Mouse (Mus musculus) kidney, postnatal 4 days (tissue): Measurements from ENCODE around the gene Caskin2.

Source experiments
- DNase-seq, 2 experiments: peaks; one replicate each; pipeline ENCODE4 v3.0.0; 2021; ENCODE audit warnings: mixed read lengths in 2 of 2

Gene Caskin2

DNA sequence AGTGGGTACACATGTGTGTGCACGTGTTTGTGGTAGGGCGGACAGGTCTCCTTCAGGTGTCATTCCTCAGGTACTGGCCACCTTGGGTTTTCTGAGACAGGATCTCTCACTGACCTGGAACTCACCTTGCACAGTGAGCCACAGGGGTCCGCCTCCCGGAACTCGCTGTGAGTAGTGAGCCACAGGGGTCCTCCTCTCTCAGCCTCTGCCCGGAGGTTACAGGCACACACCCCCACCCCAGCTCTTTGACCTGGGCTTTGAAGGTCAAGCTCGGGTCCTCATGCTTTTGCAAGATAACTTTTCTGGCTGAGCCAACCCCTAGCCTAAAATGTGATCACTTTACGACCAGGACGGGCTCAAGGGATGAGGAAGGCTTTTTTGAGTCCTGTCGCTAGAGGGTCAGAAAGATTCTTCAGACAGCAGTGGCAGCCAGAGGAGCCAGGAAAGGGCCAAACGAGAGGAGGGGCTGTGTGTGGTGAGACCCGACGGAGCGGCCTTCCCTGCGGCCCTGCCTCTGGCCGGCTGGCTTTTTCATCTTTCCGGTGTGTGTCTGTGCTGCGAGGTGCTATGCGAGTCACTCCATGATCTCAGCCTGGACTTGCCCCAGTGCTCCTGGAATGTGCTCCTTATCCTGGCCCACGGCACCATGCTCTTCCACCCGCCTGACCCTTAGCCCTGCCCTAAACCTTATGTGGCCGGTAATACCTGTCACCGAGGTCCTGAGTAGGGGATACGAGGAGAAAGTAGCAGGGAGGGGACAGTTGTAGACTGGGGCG, 17.3 kb upstream of the Caskin2 start:
- peak in 1 of 2 experiments; percentile 62 for DNase-seq

DNA sequence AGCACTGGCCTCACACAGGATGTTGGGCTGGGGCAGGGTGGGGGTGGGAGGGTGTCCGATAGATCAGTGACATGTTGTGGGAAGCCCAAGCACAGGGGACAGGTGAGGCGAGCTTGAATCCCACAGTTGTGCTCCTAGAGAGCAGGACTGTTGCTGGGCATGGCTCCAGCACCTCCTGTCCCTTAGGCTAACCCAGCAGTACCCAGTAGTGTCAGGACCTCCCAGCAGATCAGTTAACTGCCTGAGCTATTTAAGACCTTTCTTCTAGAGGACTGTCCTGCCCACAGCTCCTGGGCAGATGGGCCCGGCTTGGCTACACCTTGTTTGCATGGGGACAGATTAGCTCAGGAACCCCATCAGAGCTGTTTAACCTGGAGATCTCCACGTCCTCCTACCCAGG, 15.6 kb upstream of the Caskin2 start:
- no peak for DNase-seq

DNA sequence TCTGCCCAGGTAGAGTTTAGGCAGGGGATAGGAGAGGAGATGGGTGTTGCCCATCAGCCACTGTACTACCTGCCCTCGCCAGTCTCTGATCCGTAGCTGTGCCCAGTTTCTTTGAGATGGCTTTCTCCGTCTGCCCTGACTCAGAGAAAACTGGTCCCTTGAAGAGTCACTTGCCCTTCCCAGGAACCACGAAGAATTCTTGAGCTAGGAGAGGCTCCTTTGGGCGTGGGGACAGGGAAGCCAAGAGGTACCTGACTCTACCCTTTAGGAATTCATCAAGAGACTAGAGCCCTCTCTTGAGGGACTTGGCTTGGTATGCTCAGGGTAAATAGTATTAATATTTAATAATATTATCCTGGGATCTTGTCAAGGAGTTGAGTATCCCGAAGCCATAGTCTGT, 14.2 kb upstream of the Caskin2 start:
- DNase-seq: no peak

DNA sequence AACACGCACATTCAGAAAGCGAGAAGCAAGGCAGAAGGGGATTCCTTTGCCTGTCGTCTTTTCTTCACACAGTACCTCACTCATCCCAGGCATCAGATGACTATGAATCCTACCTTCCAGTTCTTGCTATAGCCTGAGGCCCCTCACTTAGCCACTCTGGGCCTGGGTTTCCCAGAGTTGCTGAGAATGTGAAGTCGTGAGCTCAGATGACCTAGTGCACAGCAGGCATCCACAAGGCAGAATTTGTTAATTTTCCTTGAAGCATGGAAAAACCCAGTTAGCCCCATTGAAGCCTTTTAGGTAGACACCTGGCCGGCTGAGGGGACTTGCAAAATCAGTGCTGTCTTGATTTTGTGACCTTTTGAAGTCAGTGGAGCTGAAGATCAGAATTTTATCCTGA, 13.0 kb upstream of the Caskin2 start:
- no peak for DNase-seq

DNA sequence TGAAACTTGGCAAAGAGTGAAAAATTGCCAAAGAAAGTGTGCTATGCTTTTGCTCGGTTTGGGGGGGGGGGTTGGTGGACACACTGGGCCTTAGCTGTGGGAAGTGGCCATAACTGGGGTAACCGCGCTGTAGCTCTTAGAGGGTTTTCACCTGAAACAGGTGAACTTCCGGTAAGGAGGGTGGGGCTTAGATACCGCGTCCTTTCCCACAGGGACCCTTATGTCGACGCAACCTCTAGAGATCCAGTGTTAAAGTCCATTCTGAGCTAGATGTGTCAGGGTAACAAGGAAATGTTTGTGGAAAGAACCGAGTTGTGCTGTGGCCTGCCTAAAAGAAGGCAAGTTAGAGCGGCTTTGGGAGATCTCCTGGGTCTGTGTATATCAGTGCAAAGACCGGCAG, 11.4 kb upstream of the Caskin2 start:
- DNase-seq: peak in 1 of 2 experiments; percentile 10

DNA sequence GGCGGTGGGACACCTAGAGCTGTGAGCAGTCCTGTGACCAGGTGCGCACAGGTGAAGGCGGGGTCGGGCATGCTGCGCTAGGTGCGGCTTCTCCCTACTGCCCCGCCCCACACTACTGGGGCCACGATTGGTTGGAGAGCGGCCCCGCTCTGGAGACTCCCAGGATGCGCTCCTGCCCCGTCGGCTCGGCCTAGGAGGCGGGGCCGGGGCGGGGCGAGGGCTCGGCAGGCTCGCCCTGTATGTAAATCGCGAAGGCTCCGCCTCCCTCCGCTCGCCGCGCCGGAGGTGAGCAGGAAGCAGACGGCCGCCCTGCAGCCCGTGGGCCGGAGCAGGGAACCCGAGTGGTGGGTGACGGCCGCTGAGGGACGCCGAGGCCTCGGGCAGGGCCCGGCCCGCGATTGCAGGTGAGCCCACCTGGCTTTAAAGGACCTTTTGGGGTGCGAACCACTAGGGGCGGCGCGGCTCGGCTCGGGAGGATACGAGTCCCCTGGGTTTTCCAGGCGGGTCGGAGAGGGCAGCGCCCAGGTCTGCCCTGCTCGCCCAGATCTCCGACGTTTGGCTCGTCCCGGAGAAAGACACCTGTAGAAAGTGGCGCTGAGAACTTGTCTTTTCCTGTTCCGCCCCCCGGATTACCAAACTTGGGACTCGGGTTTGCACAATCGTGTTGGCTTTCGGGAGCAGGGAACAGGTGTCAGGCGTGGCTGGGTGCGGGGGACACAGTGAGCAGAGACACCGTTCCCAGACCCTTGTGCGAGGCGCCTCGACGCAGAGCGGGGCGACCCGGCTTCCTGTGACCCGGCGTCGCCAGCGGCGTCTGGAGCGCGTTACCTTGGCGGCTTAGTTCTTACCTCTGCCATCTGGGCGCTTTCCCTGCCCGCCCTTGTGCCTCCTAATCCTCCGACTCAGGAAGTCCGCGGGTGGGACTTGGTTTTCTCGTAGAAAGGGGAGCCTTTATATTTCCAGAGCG, 10.6 kb upstream of the Caskin2 start, which contains the start of gene Llgl2:
Gene Llgl2, plus strand, starts transcription at position 276 of the 967 bp plus-strand sequence.
- DNase-seq: peak; percentile 94 to 97

DNA sequence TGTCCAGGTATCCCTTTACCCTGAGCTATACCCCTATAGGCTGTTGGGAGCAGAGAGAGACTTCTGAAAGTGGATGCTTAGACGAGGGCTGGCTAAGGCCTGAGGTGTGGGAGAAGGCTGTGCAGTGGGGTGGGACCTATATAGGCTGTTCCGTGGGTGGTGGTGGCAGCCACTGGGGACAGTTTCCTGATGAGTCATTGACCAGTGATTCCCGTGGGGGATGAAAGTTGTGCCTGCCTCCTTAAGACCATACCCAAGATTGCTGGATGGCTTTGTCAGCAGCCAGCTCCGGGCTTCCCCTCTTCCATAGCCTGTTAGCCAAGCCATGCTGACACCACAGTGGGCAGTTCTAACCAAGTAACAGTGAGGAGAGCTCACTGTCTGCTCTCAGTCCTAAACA, 7.6 kb upstream of the Caskin2 start:
- no peak for DNase-seq

DNA sequence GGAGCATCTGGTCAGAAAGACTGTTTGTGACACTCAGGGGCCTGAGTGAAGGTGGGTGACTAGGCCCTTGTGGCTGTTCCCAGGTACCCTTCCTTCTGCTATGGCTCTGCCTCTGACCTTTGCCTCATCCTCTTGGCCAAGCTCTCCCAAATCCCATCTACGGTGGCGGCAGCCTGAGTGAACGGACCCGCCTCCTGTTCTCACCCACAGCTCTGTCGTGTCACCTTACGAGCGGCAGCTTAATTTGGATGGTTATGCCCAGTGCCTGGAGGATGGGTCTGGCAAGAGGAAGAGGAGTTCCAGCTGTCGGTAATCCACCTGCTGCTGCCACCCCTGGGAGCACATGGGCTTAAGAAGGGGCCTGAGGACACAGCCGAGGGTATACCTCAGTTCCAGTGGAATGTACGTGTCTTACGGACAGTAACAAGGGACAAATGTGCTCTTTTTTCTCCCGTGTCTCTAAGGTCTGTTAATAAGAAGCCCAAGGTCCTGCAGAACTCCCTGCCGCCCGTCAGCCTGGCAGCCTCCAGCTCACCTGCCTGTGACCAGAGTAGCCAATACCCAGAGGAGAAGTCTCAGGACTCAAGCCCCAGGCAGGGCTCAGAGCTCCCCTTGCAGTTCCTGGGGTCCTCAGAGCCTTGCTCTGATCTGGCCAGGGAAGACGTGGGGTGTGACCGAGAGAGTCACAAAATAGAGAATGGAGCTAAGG, 6.6 kb upstream of the Caskin2 start:
- DNase-seq: peak in 1 of 2 experiments; percentile 59

DNA sequence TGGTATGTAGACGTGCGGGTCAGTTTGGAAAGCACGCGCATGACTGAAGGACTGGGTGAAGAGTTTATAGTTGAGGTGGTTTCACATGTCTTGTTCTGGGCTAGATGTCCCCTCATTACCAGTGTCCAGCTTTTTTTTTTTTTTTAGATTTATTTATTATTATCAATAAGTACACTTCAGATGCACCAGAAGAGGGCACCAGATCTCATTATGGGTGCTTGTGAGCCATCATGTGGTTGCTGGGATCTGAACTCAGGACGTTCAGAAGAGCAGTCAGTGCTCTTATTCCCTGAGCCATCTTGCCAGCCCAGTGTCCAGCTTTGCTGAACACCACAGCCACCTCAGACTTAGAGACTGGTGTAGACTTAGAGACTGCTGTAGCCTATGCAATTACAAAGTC, 3.9 kb upstream of the Caskin2 start:
- no peak for DNase-seq

DNA sequence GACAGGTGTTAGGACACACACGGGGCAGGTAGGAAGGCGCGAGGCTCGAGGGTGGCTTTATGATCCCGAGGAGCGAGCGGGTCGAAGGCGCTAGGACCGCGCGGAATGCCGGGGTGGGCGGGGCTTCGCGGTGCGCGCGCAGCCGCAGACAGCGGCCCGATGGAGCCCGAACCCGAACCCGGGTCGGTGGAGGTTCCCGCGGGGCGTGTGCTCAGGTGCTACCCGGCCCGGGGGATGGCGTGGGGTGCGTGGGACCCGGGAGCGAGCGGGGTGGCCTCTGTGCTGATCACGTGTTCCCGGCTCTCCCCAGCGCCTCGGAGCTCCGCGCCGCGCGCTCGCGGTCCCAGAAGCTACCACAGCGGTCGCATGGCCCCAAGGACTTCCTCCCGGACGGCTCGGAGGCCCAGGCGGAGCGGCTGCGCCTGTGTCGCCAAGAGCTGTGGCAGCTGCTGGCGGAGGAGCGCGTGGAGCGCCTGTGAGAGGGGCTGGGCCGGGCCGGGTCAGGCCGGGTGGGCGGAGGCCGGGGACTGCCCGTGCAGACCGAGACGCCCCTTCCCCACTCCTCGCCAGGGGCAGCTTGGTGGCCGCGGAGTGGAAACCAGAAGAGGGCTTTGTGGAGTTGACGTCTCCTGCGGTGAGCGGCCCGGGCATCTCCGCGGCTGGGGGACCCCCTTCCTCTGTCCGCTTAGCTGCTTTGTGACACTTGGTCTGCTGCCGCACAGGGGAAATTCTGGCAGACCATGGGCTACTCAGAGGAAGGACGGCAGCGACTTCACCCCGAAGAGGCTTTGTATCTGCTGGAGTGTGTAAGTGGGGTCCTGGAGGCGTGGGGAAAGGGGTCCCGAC, 1.4 kb upstream of the Caskin2 start, which contains the start of gene Tsen54:
Gene Tsen54, plus strand, starts transcription at position 120 of the 846 bp plus-strand sequence.
- peak; percentile 93 to 95 for DNase-seq

DNA sequence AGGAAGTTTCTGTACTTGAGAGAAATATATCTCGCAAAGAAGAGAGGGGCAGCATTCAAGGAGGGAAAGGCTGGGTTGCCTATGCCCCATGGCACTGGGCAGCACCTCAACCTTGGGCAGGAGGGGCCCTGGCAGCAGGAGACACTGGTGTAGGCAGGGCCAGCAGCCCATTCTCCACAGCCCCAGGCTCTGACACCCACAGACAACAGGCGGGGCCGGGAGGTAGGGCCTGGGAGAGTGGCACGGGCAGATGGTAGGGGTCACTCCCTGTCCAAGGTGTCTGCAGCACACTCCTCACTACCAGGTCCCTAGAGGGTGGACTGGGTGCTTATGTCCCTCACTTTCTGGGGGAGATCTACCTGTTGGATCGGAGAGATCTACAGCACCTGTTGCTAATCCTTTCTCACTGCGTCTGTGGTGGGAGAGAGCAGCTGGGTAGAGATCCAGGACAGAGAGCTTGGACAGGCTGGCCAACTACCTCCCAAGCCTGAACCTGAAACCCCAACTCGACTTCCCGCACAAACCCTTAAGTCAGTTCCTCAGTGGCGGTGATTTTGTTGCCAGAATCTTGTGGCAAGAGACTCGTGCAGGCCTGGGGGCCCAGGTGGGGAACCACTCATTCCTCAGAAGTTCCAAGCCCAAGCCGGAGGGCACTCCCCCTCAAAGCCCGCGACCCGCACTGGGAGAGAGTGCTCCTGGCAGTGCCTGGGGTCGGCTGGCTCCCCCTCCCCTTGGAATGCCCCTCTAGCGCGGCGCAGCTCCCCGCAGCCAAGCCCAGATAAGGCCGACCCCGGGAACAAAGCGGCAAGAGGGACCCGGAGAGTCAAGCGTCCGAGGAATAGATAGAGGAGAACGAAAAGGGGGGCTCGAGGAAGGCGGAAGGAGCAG, 662 bp downstream of the Caskin2 start:
- DNase-seq: peak; percentile 51 to 53

DNA sequence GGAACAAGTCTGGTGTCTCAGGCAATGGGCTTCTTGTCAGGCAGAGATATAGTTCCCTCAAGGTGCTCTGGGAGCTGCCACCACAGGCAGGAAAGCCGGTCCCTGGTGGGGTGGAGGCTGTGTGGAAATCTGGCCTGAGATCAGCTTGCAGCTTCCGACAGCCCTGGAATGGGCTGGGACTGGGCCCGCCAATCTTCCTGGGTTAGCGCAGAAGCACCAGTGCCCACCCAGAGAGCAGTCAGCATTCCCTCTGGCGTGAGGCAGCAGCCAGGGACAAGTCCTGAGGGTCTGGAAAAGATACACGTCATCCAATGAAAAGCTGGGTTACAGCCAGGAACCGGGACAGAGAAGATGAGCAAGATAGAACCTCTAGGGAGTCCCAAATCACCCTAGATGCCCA, 1.3 kb downstream of the Caskin2 start:
- peak; percentile 44 to 70 for DNase-seq

DNA sequence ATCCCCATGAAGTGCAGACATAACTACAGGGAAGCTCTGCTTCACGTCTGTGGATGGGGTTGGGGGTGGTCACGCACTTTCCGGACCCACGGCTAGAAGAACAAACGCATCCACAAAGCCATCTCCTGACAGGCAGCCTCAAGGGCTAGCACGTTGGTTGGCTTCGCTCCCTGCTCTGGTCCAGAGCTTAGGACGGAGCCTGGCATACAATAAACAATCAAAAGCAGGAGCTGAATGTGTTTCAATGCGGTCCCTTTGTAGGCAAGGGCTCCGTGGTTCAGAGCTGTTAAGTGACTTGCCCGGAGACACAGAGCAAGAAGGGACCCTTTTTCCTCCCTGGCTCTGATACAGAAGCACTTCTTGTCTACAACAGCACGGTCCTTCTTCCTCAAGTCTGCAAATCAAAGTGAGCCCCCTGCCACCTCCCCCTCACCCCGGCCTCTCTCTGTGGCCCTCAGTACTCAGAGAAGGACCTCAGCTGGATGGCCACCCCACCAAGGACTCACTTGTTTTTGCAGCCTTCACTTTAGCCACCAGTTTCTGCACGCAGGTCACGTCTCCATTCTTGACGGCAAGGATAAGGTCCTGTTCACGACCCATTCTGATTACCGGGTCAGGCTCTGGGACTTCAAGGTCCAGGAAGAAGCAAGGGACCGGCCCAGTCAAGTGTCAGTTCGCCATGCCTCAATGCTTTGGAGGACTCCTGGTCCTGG, 1.9 kb downstream of the Caskin2 start:
- DNase-seq: no peak

DNA sequence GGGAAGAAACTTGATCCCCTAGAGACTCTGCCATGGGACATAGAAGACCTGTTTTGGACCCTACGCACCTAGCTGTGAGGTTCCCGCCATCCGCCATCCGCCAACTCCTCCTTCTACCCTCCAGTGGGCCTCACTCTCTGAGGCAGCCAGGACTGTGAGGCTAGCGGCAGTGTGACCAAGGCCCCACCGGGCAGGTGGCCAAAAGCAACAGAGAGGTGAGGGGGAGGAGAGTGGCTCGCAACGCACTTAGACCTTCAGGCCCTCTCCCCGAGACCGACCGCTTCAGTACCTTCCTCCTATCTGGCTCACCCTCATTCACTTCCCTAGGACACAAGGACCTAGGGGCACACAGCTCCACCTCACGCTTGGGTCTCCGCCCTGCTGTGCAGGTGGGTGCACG, 3.1 kb downstream of the Caskin2 start:
- DNase-seq: peak; percentile 81 to 87

DNA sequence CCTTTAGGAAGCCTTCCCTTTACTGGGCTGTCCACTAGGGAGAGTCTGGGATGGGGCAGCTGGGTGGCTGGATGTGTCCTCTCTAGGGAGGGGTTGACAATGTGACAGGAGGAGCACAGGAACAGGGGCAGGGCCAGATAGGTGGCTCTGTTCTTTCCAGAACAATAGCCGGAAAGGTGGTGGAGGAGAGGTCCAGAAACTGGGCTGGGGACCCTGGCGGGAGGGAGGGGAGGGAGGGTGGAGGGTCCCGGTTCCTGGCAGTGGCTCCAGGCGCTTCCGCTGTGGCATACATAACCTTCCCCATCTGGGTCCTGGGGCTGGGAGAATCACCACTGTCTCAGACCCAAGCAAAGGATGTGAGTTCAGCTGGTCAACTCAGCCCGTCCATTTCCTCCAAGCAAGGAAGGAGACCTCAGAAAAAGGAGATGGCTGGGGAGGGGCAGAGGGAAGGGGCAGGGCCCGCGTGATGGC, 4.1 kb downstream of the Caskin2 start:
- DNase-seq: peak; percentile 46 to 67

DNA sequence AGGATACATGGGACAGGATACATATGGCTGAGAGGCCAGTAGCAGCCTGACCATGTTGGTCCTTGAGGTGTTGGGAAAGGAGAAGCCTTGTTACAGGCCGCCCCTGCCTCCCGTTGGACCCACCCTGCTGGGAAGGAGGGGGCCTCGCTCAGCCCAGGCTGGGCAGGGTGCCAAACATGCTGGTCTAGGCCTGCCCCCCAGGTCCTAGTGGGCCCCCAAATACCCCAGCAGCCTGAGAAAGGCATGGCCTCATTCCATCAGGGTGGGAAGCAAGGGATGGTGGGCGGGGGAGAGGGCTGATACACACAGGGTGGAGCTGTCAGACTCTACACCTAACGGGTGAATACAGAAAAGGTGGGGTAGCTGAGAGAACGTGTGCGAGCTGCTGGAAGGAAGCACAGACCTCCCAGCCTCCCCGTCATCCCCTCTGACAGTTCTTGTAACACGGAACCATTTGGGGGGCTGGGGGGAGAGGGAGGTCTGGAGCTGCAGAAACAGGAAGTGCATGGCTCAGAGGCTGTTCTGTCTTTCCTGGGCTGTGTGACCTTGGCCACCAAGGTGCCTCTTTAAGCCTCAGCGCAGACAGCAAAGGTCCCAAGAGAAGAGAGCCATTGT, 4.6 kb downstream of the Caskin2 start:
- DNase-seq: peak; percentile 68 to 75

DNA sequence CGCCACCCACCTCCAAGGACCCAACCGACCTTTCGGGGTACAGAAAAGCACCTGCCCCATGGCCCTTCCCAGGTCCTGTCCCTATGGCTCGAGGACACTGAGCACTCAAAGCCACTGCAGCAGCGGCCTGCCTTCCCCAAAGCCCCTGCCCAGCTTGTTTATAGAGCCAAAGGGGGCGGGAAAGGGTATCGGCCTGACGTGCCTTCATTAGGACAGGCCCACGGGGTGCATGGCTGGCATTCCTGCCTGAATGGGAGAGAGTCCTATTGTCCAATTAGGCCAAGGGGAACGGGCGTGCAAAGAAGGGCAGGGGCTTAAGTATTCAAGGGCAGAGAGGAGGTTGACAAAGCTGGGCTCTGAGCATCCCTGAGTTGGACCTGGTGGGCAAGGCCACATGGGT, 5.5 kb downstream of the Caskin2 start:
- DNase-seq: no peak

DNA sequence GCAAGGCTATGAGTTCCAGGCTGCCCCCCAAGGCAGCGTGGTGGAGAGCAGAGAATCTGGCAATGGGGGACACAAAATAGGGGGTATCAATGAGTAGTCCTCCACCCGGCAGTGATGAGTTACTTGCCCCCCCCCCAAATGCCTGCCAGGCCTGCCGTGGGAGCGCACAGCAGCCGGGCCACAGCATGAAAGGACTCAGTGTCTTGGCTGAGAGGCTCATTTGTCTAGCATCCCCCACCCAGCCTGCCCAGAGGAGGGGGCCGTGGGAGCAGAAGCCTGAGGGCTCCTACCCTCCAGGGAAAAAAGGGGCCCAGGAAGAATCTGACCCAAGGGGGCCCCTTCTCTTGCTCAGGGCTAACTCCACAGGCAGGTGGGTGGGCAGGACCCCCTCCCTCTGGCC, 6.1 kb downstream of the Caskin2 start:
- no peak for DNase-seq

DNA sequence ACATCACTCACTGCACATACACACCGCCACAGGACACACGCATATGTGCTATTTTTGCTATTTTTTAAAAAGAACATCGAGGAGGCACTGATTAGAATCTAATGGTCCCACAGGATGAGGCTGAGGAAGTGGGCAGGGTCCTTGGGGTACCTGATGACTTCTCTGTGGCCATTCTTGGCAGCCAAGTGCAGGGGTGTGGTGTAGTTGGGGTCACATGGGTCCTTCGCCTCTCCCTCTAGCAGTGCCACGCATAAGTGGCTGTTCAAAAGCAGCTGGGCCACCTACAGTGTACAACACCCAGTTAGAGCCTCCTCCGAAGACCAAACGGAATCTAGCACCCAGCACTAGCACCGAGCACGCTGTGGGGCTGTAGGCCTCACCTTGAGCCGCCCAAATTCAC, 7.3 kb downstream of the Caskin2 start:
- no peak for DNase-seq

DNA sequence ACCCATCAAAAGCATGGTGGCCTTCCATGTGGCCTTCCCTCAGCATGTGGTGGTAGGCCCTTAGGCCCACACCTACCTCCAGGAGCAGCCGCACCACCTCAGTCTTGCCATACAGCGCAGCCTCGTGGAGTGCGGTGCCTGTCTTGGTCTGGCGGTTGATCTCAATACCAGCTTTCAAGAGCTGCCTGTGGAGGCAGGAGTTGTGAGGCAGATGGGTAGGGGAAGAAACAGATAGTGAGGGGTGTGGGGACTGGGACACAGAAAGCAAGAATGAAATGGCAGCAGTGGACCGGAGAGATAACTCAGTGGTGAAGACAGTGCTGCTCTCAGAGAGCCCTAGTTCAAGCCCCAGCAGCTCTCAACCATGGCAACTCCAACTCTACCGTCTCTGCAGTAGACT, 8.4 kb downstream of the Caskin2 start:
- DNase-seq: no peak
